Mouse (Mus musculus) testis, adult 2 months (tissue): ENCODE results near the gene Mindy4.

Experiments used
- CTCF ChIP-seq: fragments of 200-500 bp; IDR thresholded peaks from 2 replicates; pipeline ENCODE4 v1.5.1; 2012; ENCODE audit warnings: low read depth, mild to moderate bottlenecking, inconsistent platforms, low read length, moderate library complexity; ENCODE audit not compliant: control insufficient read depth, insufficient read depth, insufficient replicate concordance
- POLR2A ChIP-seq: fragments of 200-500 bp; IDR thresholded peaks from 2 replicates; pipeline ENCODE4 v1.6.1; 2012; ENCODE audit warnings: low read depth, mild to moderate bottlenecking, inconsistent platforms, low read length, moderate library complexity; ENCODE audit not compliant: control insufficient read depth

DNA sequence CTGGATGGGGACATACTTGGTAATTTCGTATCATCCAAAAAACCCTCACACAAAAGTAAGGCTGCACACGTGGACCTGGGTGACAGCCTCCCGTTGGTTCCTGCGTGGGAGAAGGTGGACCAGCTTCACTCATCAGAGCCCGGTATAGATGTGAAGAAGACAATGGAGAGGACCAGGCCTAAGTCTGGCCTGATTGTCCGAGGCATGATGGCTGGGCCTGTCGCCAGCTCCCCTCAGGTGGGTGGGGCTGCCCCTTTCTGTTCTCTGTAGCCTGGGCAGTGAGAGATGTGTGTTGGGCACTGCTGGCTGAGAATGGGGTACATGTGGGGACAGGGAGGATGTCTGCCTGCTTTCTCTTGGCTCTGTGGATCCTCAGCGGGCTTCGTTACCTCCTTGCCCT, 15.0 kb downstream of the Mindy4 start:
- no peak for TF ChIP-seq POLR2A
- TF ChIP-seq CTCF: no peak
